Mouse (Mus musculus): Measurements from ENCODE around the gene Rbp3. TPM values are rescaled to one million over a fixed set of nuclear protein-coding genes. Genes with fewer than 3 reads are reported as not detected.
A peak's percentile ranks its signal among the peaks of the same experiment; 100 is the strongest.

Rbp3 gene
- total and polyA plus RNA-seq, 3 experiments = not detected

GRCm38 (mm10) chr14:33965675-33966074 is 11.9 kb downstream of the Rbp3 start:
- TF ChIP-seq NELFE (IDR thresholded peaks at IDR 0.05; ENCODE audit: low read depth, low read length) (no peak), CTCF (conservative IDR thresholded peaks at IDR 0.05 in 1 of 2, IDR thresholded peaks at IDR 0.05 in 1 of 2; ENCODE audit: low read depth in 2 of 2, low read length in 2 of 2) (peak in 1 of 2 experiments; percentile 34; a peak in 2 of 4 replicates)
- no peak overlapping the region for H3K4me3 ChIP-seq (replicated peaks in 1 of 3; ENCODE audit: low read depth in 2 of 3, low read length in 2 of 3, poor library complexity in 1 of 3)
- 0 out of 4 replicates have a peak, but pooled peaks cover 0 to 2% of the 10 kb centered on the region in 2 experiments for H3K4me1 ChIP-seq (ENCODE audit: control insufficient read depth in 1 of 2, insufficient read depth in 2 of 2)
- dilution Hi-C loops (cut with MboI; ENCODE audit: extremely low pct_ligation_motif_present, extremely low pct_unique_long_range_greater_than_20kb, low sequenced_read_pairs) = no loop called here
- H3K36me3 ChIP-seq (replicated peaks in 1 of 2; ENCODE audit: control insufficient read depth in 1 of 2, insufficient read depth in 1 of 2, low read length in 1 of 2) = no peaks in the 10 kb centered on the region
- H3K9ac ChIP-seq (ENCODE audit: insufficient read depth, low read depth) = no peak overlapping the region
- no peak overlapping the region for H3K27ac ChIP-seq (ENCODE audit: insufficient read depth, low read depth)
- H3K4me2 ChIP-seq (ENCODE audit: insufficient read depth, low read depth, poor library complexity, severe bottlenecking) = no peak overlapping the region
- no peaks in the 10 kb centered on the region for H3K27me3 ChIP-seq (replicated peaks)
- H3K79me2 ChIP-seq (replicated peaks; ENCODE audit: control insufficient read depth, extremely low read depth, insufficient read depth, poor library complexity, severe bottlenecking) = no peaks in the 10 kb centered on the region
- in situ Hi-C loops (cut with MboI; ENCODE audit: low pct_ligation_motif_present, low pct_unique_long_range_greater_than_20kb, low sequenced_read_pairs) = no loop called here
- DNase-seq (ENCODE audit: extremely low read depth) = peak; percentile 11
- H3K9me3 ChIP-seq (replicated peaks; ENCODE audit: low read length) = no peaks in the 10 kb centered on the region

- Histone ChIP-seq H3K4me2 (ENCODE audit: insufficient read depth, low read depth, poor library complexity, severe bottlenecking) (no peak overlapping the region), H3K4me3 (replicated peaks in 1 of 3; ENCODE audit: low read depth in 2 of 3, low read length in 2 of 3, poor library complexity in 1 of 3) (no peak overlapping the region), H3K27ac (ENCODE audit: insufficient read depth, low read depth) (no peak overlapping the region), H3K79me2 (replicated peaks; ENCODE audit: control insufficient read depth, extremely low read depth, insufficient read depth, poor library complexity, severe bottlenecking) (no peaks in the 10 kb centered on the region), H3K9ac (ENCODE audit: insufficient read depth, low read depth) (no peak overlapping the region), H3K9me3 (replicated peaks; ENCODE audit: low read length) (no peaks in the 10 kb centered on the region), H3K27me3 (replicated peaks) (peaks cover 4% of the 10 kb centered on the region), H3K4me1 (ENCODE audit: control insufficient read depth in 1 of 2, insufficient read depth in 2 of 2) (peaks cover 0 to 6% of the 10 kb centered on the region in 2 experiments; a peak in 1 of 4 replicates), H3K36me3 (replicated peaks in 1 of 2; ENCODE audit: control insufficient read depth in 1 of 2, insufficient read depth in 1 of 2, low read length in 1 of 2) (no peaks in the 10 kb centered on the region)
- in situ Hi-C loops (cut with MboI; ENCODE audit: low pct_ligation_motif_present, low pct_unique_long_range_greater_than_20kb, low sequenced_read_pairs) = no loop called here
- dilution Hi-C loops (cut with MboI; ENCODE audit: extremely low pct_ligation_motif_present, extremely low pct_unique_long_range_greater_than_20kb, low sequenced_read_pairs) = no loop called here
- DNase-seq (ENCODE audit: extremely low read depth) = peak; percentile 21
- no peak for TF ChIP-seq HCFC1 (IDR thresholded peaks at IDR 0.05; ENCODE audit: low read depth, low read length)
- no peak for TF ChIP-seq POLR2AphosphoS2 (IDR thresholded peaks at IDR 0.05; ENCODE audit: low read depth, low read length)
- TF ChIP-seq NRF1 (IDR thresholded peaks at IDR 0.05; ENCODE audit: low read depth, low read length) = no peak
- TF ChIP-seq TCF12 (IDR thresholded peaks at IDR 0.05; ENCODE audit: low read depth, low read length) = no peak
- no peak for TF ChIP-seq MEF2A (IDR thresholded peaks at IDR 0.05; ENCODE audit: borderline replicate concordance, low read depth, low read length)
- TF ChIP-seq USF1 (IDR thresholded peaks at IDR 0.05; ENCODE audit: low read depth, low read length) = no peak
- peak in 1 of 2 experiments; percentile 68; a peak in 2 of 4 replicates for TF ChIP-seq CTCF (conservative IDR thresholded peaks at IDR 0.05 in 1 of 2, IDR thresholded peaks at IDR 0.05 in 1 of 2; ENCODE audit: low read depth in 2 of 2, low read length in 2 of 2)
- TF ChIP-seq RAD21 (IDR thresholded peaks at IDR 0.05; ENCODE audit: low read depth, low read length) = peak; percentile 24
- no peak for TF ChIP-seq ZNF384 (IDR thresholded peaks at IDR 0.05; ENCODE audit: low read depth, low read length)
- no peak for TF ChIP-seq CHD1 (IDR thresholded peaks at IDR 0.05; ENCODE audit: low read depth, low read length)
- TF ChIP-seq SMC3 (IDR thresholded peaks at IDR 0.05; ENCODE audit: low read depth, low read length) = peak; percentile 36
- TF ChIP-seq ZMIZ1 (IDR thresholded peaks at IDR 0.05; ENCODE audit: low read depth, low read length) = no peak
- TF ChIP-seq UBTF (IDR thresholded peaks at IDR 0.05; ENCODE audit: low read depth, low read length) = no peak
Measured at GRCm38 (mm10) chr14:33972679-33973078, 18.9 kb downstream of the Rbp3 start.

All from CH12.LX (cell line).